Mouse (Mus musculus) heart, embryonic 13.5 days (tissue): ENCODE data around the gene Ergic1. TPM values are rescaled to one million over a fixed set of nuclear protein-coding genes. Genes with fewer than 3 reads are reported as not detected.

Experiments
- ATAC-seq: fragments of 200-750 bp; cut with Nextera tagmentation; 2 replicates; pipeline ENCODE4 v1.8.0; 2017; ENCODE audit warnings: moderate TSS enrichment; ENCODE audit not compliant: insufficient number of reproducible peaks, low FRiP score, low TSS enrichment; ENCODE audit errors: extremely low read depth
- H3K27ac ChIP-seq: fragments of 300-500 bp; sonication (generic); replicated peaks from 2 replicates; pipeline ENCODE4 v1.5.1; 2015; ENCODE audit warnings: moderate library complexity, mild to moderate bottlenecking, inconsistent platforms
- H3K27me3 ChIP-seq: fragments of 300-500 bp; sonication (generic); replicated peaks from 2 replicates; pipeline ENCODE4 v1.6.1; 2015; ENCODE audit warnings: mild to moderate bottlenecking, inconsistent platforms
- H3K36me3 ChIP-seq: fragments of 300-500 bp; sonication (generic); 2 replicates; pipeline ENCODE4 v1.6.1; 2015; ENCODE audit warnings: mild to moderate bottlenecking, inconsistent platforms
- H3K4me1 ChIP-seq: fragments of 300-500 bp; sonication (generic); 2 replicates; pipeline ENCODE4 v1.6.1; 2015; ENCODE audit warnings: inconsistent platforms
- H3K4me2 ChIP-seq: fragments of 300-500 bp; sonication (generic); 2 replicates; pipeline ENCODE4 v1.6.1; 2015; ENCODE audit warnings: inconsistent platforms, mild to moderate bottlenecking, moderate library complexity
- H3K4me3 ChIP-seq: fragments of 300-500 bp; sonication (generic); 2 replicates; pipeline ENCODE4 v1.5.1; 2015; ENCODE audit warnings: moderate library complexity, mild to moderate bottlenecking, inconsistent platforms
- H3K9ac ChIP-seq: fragments of 300-500 bp; sonication (generic); 2 replicates; pipeline ENCODE4 v1.6.1; 2015; ENCODE audit warnings: inconsistent platforms, mild to moderate bottlenecking, moderate library complexity
- H3K9me3 ChIP-seq: fragments of 300-500 bp; sonication (generic); 2 replicates; pipeline ENCODE4 v1.6.1; 2016; ENCODE audit warnings: inconsistent platforms
- WGBS: fragments of 180-500 bp; shearing (Covaris S2); methylation state at CpG from one replicate; pipeline ENCODE4 v1.1.7; 2015; ENCODE audit warnings: mixed read lengths; 5-methylcytosine and 5-hydroxymethylcytosine counted together
- polyA plus RNA-seq: library from polyadenylated mRNA; unstranded; fragments of >200 nt; fragmentation: Nextera tagmentation; extraction: Ambion mirVana; gene quantifications from 2 replicates; pipeline ENCODE4 v1.2.1, GENCODE M21; 2015

Gene Ergic1
- polyA plus RNA-seq, 1 experiment from 2014 or later = 103 TPM

DNA sequence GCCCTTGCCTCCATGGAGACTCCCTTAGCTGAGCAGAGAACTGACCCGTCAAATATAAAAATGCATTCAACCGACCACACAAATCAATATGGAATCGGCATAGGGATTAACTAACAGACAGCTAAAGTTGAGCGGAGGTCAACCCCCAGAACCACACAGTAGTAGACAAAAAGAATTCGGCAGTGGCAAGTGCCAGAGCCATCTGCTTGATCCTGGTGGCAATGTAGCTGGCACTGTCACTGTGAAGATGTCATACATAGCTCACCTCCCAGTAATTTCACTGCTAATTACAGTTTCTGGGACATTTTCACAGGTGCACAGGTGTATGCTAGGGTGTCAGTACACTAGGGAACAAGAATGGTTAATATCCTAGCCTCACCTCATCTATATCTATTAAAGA is 21.2 kb upstream of the Ergic1 start:
- peaks cover 29% of the 10 kb centered on the region for H3K4me1 ChIP-seq
- H3K9ac ChIP-seq = no peak overlapping the region
- no peak overlapping the region for H3K27ac ChIP-seq
- no peaks in the 10 kb centered on the region for H3K9me3 ChIP-seq
- no peak overlapping the region for H3K4me2 ChIP-seq
- 86% methylated on average over 5 of the region's 5 CpGs for WGBS
- no peaks in the 10 kb centered on the region for H3K27me3 ChIP-seq
- ATAC-seq = no peak
- no peaks in the 10 kb centered on the region for H3K36me3 ChIP-seq
- no peak overlapping the region for H3K4me3 ChIP-seq

- Histone ChIP-seq H3K27me3 (peaks cover 5% of the 10 kb centered on the region; the same call in 1 of the 2 replicates), H3K9me3 (no peaks in the 10 kb centered on the region), H3K9ac (peak overlapping the region; percentile 58; the same call in 1 of the 2 replicates), H3K4me1 (peaks cover 31% of the 10 kb centered on the region), H3K4me3 (no peak overlapping the region), H3K4me2 (no peak overlapping the region), H3K36me3 (no peaks in the 10 kb centered on the region), H3K27ac (0 out of 2 replicates have a peak overlapping the region, but pooled peaks have one; percentile 48)
- 44% methylated on average over 8 of the region's 8 CpGs for WGBS
- ATAC-seq = no peak
These were observed 16.8 kb upstream of the Ergic1 start for GRCm38 (mm10) chr17:26544319-26544963.

GRCm38 (mm10) chr17:26547771-26548170 is 13.5 kb upstream of the Ergic1 start:
- H3K9ac ChIP-seq = no peak overlapping the region; the same call in 1 of the 2 replicates
- H3K4me2 ChIP-seq = peak overlapping the region; percentile 16; the same call in 1 of the 2 replicates
- no peak overlapping the region for H3K4me3 ChIP-seq
- 37% methylated on average over 7 of the region's 7 CpGs for WGBS
- H3K4me1 ChIP-seq = peaks cover 44% of the 10 kb centered on the region
- no peak for ATAC-seq
- peaks cover 9% of the 10 kb centered on the region; the same call in 1 of the 2 replicates for H3K27me3 ChIP-seq
- no peaks in the 10 kb centered on the region for H3K36me3 ChIP-seq
- peak overlapping the region; percentile 88 for H3K27ac ChIP-seq
- H3K9me3 ChIP-seq = no peaks in the 10 kb centered on the region

GRCm38 (mm10) chr17:26548566-26548965 is 12.7 kb upstream of the Ergic1 start:
- Histone ChIP-seq H3K4me1 (peaks cover 44% of the 10 kb centered on the region), H3K9ac (no peak overlapping the region), H3K36me3 (no peaks in the 10 kb centered on the region), H3K27ac (0 out of 2 replicates have a peak overlapping the region, but pooled peaks have one; percentile 41), H3K9me3 (no peaks in the 10 kb centered on the region), H3K4me2 (peak overlapping the region; percentile 13; the same call in 1 of the 2 replicates), H3K4me3 (no peak overlapping the region), H3K27me3 (peaks cover 9% of the 10 kb centered on the region; the same call in 1 of the 2 replicates)
- no peak for ATAC-seq
- WGBS = 9% methylated on average over 4 of the region's 5 CpGs

- Histone ChIP-seq H3K4me3 (no peak overlapping the region), H3K4me2 (peak overlapping the region; percentile 13; the same call in 1 of the 2 replicates), H3K36me3 (no peaks in the 10 kb centered on the region), H3K9ac (no peak overlapping the region; the same call in 1 of the 2 replicates), H3K4me1 (peaks cover 42% of the 10 kb centered on the region), H3K27me3 (peaks cover 9% of the 10 kb centered on the region; the same call in 1 of the 2 replicates), H3K9me3 (no peaks in the 10 kb centered on the region), H3K27ac (peak overlapping the region; percentile 41; the same call in 1 of the 2 replicates)
- ATAC-seq = no peak; the same call in 1 of the 2 replicates
- 19% methylated on average over 12 of the region's 12 CpGs for WGBS
These were observed 12.0 kb upstream of the Ergic1 start for GRCm38 (mm10) chr17:26549148-26549809.

GRCm38 (mm10) chr17:26551104-26551503 is 10.2 kb upstream of the Ergic1 start:
- Histone ChIP-seq H3K4me3 (no peak overlapping the region), H3K9me3 (no peaks in the 10 kb centered on the region), H3K27me3 (peaks cover 9% of the 10 kb centered on the region; the same call in 1 of the 2 replicates), H3K27ac (no peak overlapping the region), H3K4me1 (peaks cover 34% of the 10 kb centered on the region), H3K4me2 (no peak overlapping the region), H3K9ac (no peak overlapping the region), H3K36me3 (no peaks in the 10 kb centered on the region)
- ATAC-seq = no peak
- WGBS = 84% methylated on average over 6 of the region's 6 CpGs

- no peak overlapping the region for H3K27ac ChIP-seq
- no peaks in the 10 kb centered on the region for H3K9me3 ChIP-seq
- H3K27me3 ChIP-seq = peaks cover 9% of the 10 kb centered on the region; the same call in 1 of the 2 replicates
- no peak for ATAC-seq
- H3K4me2 ChIP-seq = no peak overlapping the region
- H3K4me1 ChIP-seq = peaks cover 24% of the 10 kb centered on the region
- H3K9ac ChIP-seq = no peak overlapping the region
- WGBS = 65% methylated on average over 3 of the region's 3 CpGs
- no peaks in the 10 kb centered on the region for H3K36me3 ChIP-seq
- H3K4me3 ChIP-seq = no peak overlapping the region
These were observed 8.3 kb upstream of the Ergic1 start for GRCm38 (mm10) chr17:26553033-26553432.

- Histone ChIP-seq H3K9ac (peak overlapping the region; percentile 97), H3K9me3 (no peaks in the 10 kb centered on the region), H3K27ac (peak overlapping the region; percentile 80), H3K27me3 (no peaks in the 10 kb centered on the region), H3K4me3 (peak overlapping the region; percentile 88), H3K4me1 (peaks cover 35% of the 10 kb centered on the region), H3K4me2 (peak overlapping the region; percentile 98), H3K36me3 (peaks cover 25% of the 10 kb centered on the region)
- ATAC-seq = no peak
- WGBS = 34% methylated on average over 9 of the region's 9 CpGs
These were observed 581 bp upstream of the Ergic1 start for GRCm38 (mm10) chr17:26560526-26561289.

GRCm38 (mm10) chr17:26561651-26562181 is 427 bp downstream of the Ergic1 start, which contains the start of gene Dusp1:
TSS of gene Dusp1 (minus strand) at chr17:26562128.
- H3K36me3 ChIP-seq = peaks cover 35% of the 10 kb centered on the region
- peaks cover 35% of the 10 kb centered on the region for H3K4me1 ChIP-seq
- peak; percentile 40; the same call in 1 of the 2 replicates for ATAC-seq
- WGBS = 2% methylated on average over 25 of the region's 25 CpGs
- peak within 1 kb of the TSS; percentile 80 for H3K27ac ChIP-seq
- H3K9me3 ChIP-seq = no peaks in the 10 kb centered on the region
- H3K4me3 ChIP-seq = peak within 1 kb of the TSS; percentile 88
- peak within 1 kb of the TSS; percentile 97 for H3K9ac ChIP-seq
- H3K27me3 ChIP-seq = no peaks in the 10 kb centered on the region
- peak within 1 kb of the TSS; percentile 98 for H3K4me2 ChIP-seq

DNA sequence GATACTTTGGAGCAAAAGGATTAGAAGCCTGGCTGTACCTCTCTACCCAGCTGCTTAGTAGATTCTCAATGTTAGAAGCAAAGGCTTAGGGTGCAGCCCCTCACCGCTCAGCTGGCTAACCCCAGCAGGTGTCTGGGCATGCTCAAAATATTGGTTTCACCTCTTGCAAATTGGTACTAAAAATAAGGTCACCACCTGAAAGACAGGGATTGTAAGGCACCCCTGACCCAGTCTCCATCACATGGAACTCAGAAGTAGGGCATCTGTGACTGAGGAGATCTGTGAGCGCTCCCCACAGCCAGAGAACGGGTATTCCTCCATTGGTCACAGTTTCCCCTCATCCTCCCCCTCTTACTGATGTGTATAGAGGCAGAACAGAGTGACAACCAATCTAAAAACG is 1.0 kb downstream of the Ergic1 start:
- WGBS = 70% methylated on average over 4 of the region's 4 CpGs
- ATAC-seq = no peak
- Histone ChIP-seq H3K9ac (peak overlapping the region; percentile 97), H3K27me3 (no peaks in the 10 kb centered on the region), H3K36me3 (peaks cover 40% of the 10 kb centered on the region), H3K27ac (peak overlapping the region; percentile 80; the same call in 1 of the 2 replicates), H3K4me1 (peaks cover 35% of the 10 kb centered on the region), H3K4me2 (peak overlapping the region; percentile 98), H3K4me3 (peak overlapping the region; percentile 88), H3K9me3 (no peaks in the 10 kb centered on the region)
